Mouse (Mus musculus): ENCODE measurements around the gene Trafd1. TPM values are rescaled to one million over a fixed set of nuclear protein-coding genes. Genes with fewer than 3 reads are reported as not detected.
A peak's percentile ranks its signal among the peaks of the same experiment; 100 is the strongest.
"Not testable (repeated sequence)": the region's sequence is repeated elsewhere in the genome, so short reads cannot be mapped to it uniquely, and the experiment has no call there.

The Trafd1 gene
- total RNA-seq, 4 experiments from 2014 or later: 72.9 to 87.1 (median 73.8) TPM

- DNase-seq (ENCODE audit: low spot score in 2 of 2): peak in 1 of 2 experiments; percentile 56
Observed at GRCm38 (mm10) chr5:121384757-121385460, 523 bp downstream of the Trafd1 start.

GRCm38 (mm10) chr5:121383857-121384756 is 1.3 kb downstream of the Trafd1 start:
- no peak for DNase-seq (ENCODE audit: low spot score in 2 of 2)

GRCm38 (mm10) chr5:121380692-121381091 is 4.7 kb downstream of the Trafd1 start:
- no peak for DNase-seq (ENCODE audit: low spot score in 2 of 2)

DNA sequence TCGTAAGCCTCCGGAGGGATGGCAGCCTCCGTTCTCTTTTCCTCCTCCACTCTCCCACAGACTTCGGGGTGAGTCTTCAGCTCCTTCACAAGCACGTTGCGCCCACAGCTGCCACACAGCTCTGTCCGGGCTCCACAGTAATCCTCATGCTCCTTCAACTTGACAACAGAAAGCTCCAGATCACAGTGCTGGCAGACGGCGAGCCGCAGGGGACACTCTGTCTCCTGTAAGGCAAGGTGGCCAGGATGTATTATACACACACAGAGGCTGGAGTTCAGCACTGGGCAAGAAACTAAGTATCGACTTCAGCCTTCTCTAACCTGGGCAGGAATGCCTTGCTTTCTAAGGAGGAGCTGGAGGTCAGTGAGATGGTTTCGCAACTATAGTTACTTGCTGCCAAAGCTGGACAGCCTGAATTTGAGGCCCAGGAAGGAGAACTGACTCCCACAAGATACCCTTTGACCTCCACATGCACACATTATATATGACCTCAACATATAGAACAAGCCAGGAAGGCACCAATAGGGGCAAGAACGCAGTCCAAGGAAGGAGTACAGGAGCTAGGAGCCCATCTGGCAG is 6.7 kb downstream of the Trafd1 start:
- DNase-seq (ENCODE audit: low spot score in 2 of 2): no peak

- not testable (repeated sequence) for DNase-seq (ENCODE audit: low spot score in 2 of 2)
Observed at GRCm38 (mm10) chr5:121376972-121377371, 8.5 kb downstream of the Trafd1 start.

DNA sequence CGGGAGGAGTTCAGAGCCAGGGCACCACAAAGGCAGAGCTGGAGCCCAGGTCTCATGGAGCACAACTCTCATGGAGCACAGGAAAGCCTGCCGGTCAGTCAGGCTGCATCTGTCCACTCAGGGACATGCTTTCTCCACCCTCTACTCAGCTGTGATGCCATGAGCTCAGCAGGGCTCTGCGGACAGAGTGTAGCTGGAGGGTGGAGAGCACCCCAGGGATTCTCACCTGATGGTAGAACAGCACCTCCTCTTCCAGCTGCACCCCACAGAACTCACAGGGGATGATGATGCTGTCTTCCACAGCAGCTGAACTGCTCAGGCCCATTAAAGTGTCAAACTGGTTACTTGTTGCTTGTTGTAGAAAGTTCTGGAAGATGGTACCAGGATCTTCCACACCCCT is 10.6 kb downstream of the Trafd1 start:
- DNase-seq (ENCODE audit: low spot score in 2 of 2): no peak

DNA sequence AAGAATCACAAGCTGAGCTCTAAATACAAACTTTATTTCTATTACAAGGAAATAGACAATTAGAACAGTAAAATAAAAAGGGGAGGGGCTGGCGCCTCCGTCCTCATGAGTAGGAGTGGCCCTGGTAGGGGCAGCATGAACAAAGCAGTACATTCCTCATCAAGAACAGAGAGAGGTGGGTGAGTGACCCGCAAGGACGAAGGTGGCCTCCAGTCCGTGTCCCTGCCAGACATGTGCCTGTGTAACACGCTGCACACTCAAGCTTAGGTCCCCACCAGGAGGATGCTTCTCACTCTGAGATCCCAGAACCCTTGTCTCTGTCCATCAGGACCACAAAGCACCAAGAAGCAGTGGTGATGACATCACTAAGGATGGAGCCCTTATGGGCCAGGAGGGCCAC is 13.7 kb downstream of the Trafd1 start:
- no peak for DNase-seq (ENCODE audit: low spot score in 2 of 2)

DNA sequence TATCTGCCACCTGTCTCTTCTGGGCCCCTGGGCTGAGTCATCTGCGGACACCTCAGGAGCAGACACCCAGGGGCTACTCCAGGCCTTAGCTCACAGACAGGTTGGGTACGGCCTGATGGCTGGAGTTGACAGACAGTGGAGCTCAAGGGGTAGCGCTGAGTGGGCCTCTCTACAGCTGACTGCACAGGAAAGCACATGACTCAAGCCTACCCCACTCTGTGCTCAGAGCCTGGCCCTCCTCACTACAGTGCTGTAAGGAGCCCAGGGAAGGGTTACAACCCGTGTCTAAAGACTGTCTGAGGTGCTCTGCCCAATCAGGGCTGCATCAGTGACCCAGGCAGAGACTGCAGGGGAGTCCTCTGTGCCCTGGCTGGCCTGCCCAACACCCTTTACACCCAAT is 18.2 kb downstream of the Trafd1 start:
- no peak for DNase-seq (ENCODE audit: low spot score in 2 of 2)

DNA sequence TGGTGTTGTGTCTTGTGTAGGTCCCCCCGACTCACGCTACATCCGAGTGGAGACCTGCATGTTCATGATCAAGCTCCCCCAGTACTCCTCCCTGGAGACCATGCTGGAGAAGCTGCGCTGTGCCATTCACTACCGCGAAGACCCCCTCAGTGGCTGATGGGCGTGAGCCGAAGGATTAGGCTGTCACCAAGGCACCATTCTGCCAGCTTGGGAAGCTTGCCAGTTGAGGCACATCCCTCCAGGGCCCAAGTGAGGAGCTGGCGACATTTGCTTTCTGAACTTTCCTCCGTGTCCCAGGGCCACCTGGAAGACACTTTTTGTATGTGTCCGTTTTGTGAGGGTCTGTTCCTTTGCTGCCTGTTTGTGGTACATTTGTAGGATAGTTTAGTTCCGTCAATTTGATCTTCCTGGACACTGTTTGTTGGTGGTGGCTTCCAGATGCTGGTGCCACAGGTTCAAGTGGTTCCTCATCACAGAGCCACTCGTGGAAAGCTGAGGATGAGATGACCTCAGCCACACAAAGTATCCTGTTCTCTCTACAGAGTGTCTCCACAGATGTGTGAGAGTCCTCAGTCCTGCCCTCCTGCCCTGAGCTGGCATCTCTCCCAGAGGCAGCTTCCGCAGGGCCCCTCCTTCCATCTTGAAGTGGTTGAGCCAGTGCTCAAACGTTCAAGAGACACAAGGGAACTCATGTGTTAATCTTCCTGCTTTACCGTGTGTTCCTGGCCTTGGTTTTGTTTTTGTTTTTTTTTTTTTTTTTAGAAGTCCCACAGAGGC is 18.8 kb downstream of the Trafd1 start:
- DNase-seq (ENCODE audit: low spot score in 2 of 2): no peak

DNA sequence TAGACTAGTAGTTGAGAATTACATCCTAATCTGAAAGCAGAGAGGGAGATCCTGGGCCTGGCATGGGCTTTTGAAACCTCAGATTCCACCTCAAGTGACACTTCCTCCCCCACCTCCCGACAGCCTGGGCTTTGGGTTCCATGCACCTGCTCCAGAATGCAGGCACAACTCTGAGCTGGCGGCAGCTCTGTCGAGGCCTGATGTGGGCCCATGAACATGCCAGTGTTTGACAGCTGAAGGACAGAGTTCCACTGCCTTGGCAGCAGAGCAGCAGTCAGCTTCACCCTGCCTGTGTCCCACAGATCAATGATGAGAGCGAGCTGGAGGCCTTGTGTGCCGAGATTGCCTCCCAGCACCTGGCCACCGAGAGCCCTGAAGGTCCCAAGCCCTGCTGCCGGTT is 22.0 kb downstream of the Trafd1 start:
- no peak for DNase-seq (ENCODE audit: low spot score in 2 of 2)

- no peak for DNase-seq (ENCODE audit: low spot score in 2 of 2)
Observed at GRCm38 (mm10) chr5:121361696-121362095, 23.7 kb downstream of the Trafd1 start.

- no peak for DNase-seq (ENCODE audit: low spot score in 2 of 2)
Observed at GRCm38 (mm10) chr5:121359229-121359628, 26.2 kb downstream of the Trafd1 start.

- no peak for DNase-seq (ENCODE audit: low spot score in 2 of 2)
Observed at GRCm38 (mm10) chr5:121343997-121344396, 41.4 kb downstream of the Trafd1 start.

DNA sequence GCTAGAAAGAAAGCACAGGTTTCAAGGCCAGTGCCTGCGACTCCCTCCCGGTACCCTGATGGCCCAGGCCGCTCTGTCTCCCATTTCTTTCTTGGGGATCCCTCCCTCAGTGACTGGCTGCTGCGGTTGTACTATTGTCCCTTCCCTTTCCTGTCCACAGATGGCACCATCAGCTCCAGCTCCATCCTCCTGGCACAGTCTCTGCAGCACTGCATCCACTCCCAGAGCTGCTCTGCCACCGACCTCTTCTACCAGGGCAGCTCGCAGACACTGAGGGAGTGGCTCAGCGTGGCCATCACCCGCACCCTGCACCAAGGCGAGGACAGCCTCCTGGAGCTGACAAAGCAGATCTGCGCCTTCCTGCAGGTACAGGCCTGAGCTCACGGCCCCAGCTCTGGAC is 42.9 kb downstream of the Trafd1 start:
- no peak for DNase-seq (ENCODE audit: low spot score in 2 of 2)

DNA sequence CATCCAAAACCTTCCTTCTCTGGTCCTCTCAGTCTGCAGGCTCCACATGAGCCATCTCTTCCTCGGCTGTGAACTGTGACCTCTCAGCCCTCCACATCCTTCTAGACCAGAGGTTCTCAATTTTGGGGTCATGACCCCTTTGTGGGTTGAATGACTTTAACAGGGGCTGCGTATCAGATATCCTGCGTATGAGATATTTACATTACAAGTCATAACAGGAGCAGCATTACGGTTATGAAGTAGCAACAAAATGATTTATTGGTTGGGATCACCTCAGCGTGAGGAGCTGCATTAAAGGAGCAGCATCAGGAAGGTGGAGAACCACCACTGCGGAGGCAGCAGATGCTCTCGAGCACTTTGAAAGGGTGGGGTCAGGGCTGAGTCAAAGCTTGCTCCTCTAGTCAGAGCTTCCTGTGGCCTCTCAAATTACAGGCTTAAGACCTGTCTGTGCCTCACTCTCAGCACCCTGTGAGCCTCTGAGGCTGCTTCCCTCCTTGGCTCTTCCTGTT is 44.4 kb downstream of the Trafd1 start:
- no peak for DNase-seq (ENCODE audit: low spot score in 2 of 2)

DNA sequence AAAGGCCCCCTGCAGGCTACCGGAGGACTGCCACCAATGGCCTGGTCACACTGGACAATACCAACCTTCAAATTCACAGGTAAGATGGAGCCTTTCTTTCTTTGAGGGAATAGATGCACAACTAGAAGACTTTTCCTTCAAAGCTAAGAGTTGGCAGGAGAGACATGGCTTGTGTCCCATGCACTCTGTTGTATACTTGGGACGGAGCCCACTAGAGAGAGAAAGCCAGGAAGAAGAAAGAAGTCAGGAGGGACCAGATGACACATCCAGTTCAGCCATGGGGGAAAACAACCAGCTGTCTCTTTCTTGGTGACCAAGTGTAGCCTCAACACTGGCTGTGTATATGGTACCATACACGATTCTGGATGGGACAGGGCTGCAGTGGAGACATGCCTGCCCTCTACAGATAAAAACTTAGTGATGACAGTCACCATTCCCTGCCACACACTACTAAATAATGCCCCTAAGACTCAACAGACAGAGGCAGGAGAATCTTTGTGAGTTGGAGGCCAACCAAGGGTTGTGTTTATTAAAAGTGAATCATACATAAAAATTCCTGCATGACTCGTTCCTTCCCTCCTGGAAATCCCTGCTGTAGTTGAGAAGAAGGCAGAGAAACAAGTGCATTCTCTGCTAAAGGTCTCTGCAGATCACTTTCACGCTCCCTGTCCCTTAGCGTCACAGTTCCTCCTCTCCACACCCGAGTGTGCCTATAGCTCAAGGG is 45.8 kb downstream of the Trafd1 start:
- no peak for DNase-seq (ENCODE audit: low spot score in 2 of 2)

GRCm38 (mm10) chr5:121336776-121337175 is 48.7 kb downstream of the Trafd1 start:
- no peak for DNase-seq (ENCODE audit: low spot score in 2 of 2)

DNA sequence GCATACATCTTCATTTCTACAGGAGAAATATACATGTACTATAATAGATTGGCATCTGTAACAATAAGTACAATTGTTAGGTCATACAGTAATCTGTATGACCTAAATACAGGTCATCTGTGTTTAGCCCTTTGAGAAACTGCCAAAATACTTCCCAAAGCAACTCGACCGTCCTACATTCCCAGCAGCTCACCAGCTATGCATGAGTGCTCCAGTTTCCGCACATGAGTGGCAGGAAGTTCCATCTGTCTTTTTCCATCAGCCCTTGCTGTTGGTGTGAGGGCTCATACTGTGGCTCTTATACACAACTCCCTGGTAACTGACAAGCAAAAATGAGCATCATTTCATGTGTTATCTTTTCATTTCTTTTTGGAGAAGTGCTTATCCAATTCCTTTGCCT is 49.4 kb downstream of the Trafd1 start:
- DNase-seq (ENCODE audit: low spot score in 2 of 2): no peak

DNA sequence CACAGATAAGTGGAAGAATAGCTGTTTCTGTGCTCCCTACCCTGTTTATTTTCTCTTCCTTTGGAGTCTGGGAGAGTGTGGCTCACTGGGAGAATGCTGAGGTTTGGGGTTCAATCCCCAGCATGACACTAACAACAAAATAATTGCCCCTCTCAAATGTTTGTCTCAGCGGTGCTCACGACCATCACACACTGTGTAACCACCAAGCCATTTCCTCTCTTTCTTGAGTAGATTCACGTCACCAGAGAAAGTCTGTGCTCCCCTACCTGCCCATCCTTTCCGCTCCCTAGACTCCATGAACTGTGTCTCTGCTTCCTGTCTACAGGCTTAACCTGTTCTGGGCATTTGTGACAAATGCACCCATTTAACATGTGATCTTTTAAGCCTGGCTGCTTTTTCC is 50.0 kb downstream of the Trafd1 start:
- no peak for DNase-seq (ENCODE audit: low spot score in 2 of 2)

GRCm38 (mm10) chr5:121334454-121334853 is 51.0 kb downstream of the Trafd1 start:
- DNase-seq (ENCODE audit: low spot score in 2 of 2): no peak

GRCm38 (mm10) chr5:121333976-121334375 is 51.5 kb downstream of the Trafd1 start:
- no peak for DNase-seq (ENCODE audit: low spot score in 2 of 2)
